Mouse (Mus musculus): Measurements from ENCODE around the gene Gsdme. TPM values are rescaled to one million over a fixed set of nuclear protein-coding genes. Genes with fewer than 3 reads are reported as not detected.
A peak's percentile ranks its signal among the peaks of the same experiment; 100 is the strongest.

Gsdme gene
- total and polyA plus RNA-seq, 3 experiments: 0.27 to 1.5 TPM; not detected in 1

GRCm38 (mm10) chr6:50254723-50255184, 8.9 kb downstream of the Gsdme start:
- no peak for TF ChIP-seq E2F4 (IDR thresholded peaks at IDR 0.05; ENCODE audit: borderline replicate concordance, low read depth, low read length)
- TF ChIP-seq KAT2A (conservative IDR thresholded peaks at IDR 0.05; ENCODE audit: low read depth, low read length): no peak
- TF ChIP-seq TBP (IDR thresholded peaks at IDR 0.05; ENCODE audit: low read depth, low read length): no peak
- TF ChIP-seq UBTF (IDR thresholded peaks at IDR 0.05; ENCODE audit: borderline replicate concordance, insufficient read depth, low read depth, low read length): no peak
- peak; percentile 46 to 51; a peak in 3 of 4 replicates for TF ChIP-seq EP300 (IDR thresholded peaks at IDR 0.05; ENCODE audit: low read depth in 1 of 2, low read length in 2 of 2)
- TF ChIP-seq GABPA (IDR thresholded peaks at IDR 0.05; ENCODE audit: low read depth, low read length): no peak
- no peak for TF ChIP-seq BHLHE40 (IDR thresholded peaks at IDR 0.05; ENCODE audit: borderline replicate concordance, low read depth, low read length)
- TF ChIP-seq ZKSCAN1 (IDR thresholded peaks at IDR 0.05; ENCODE audit: low read depth, low read length): no peak
- peak; percentile 86 for TF ChIP-seq USF1 (IDR thresholded peaks at IDR 0.05; ENCODE audit: low read depth, low read length)
- TF ChIP-seq CHD2 (IDR thresholded peaks at IDR 0.05; ENCODE audit: low read length): no peak
- TF ChIP-seq TCF12 (IDR thresholded peaks at IDR 0.05; ENCODE audit: low read depth, low read length): no peak
- TF ChIP-seq MXI1 (IDR thresholded peaks at IDR 0.05; ENCODE audit: low read depth, low read length): peak; percentile 72
- no peak for TF ChIP-seq ZMIZ1 (IDR thresholded peaks at IDR 0.05; ENCODE audit: low read depth, low read length)
- no peak for TF ChIP-seq GATA1 (IDR thresholded peaks at IDR 0.05; ENCODE audit: low read depth, low read length)
- peak in 1 of 2 experiments; percentile 44; a peak in 1 of 4 replicates for TF ChIP-seq USF2 (IDR thresholded peaks at IDR 0.05; ENCODE audit: borderline replicate concordance in 1 of 2, insufficient read depth in 1 of 2, low read depth in 1 of 2, low read length in 2 of 2)
- peak; percentile 83 for TF ChIP-seq MAX (IDR thresholded peaks at IDR 0.05; ENCODE audit: low read length)
- no peak for TF ChIP-seq MYC (IDR thresholded peaks at IDR 0.05; ENCODE audit: low read depth, low read length)
- TF ChIP-seq RAD21 (IDR thresholded peaks at IDR 0.05; ENCODE audit: low read depth, low read length): no peak
- no peak for TF ChIP-seq ZC3H11A (IDR thresholded peaks at IDR 0.05; ENCODE audit: low read depth, low read length)
- no peak for TF ChIP-seq MAFK (IDR thresholded peaks at IDR 0.05; ENCODE audit: borderline replicate concordance, low read depth, low read length)
- no peak for TF ChIP-seq ELF1 (IDR thresholded peaks at IDR 0.05; ENCODE audit: low read depth, low read length)
- TF ChIP-seq MAZ (IDR thresholded peaks at IDR 0.05; ENCODE audit: low read depth, low read length): no peak
- TF ChIP-seq ETS1 (IDR thresholded peaks at IDR 0.05; ENCODE audit: low read depth, low read length): peak; percentile 62
- TF ChIP-seq POLR2A (IDR thresholded peaks at IDR 0.05; ENCODE audit: control insufficient read depth in 1 of 2, insufficient read depth in 1 of 2, low read depth in 1 of 2, low read length in 2 of 2, poor library complexity in 1 of 2): no peak
- TF ChIP-seq TAL1 (IDR thresholded peaks at IDR 0.05; ENCODE audit: low read length): no peak
- no peak for TF ChIP-seq HCFC1 (IDR thresholded peaks at IDR 0.05; ENCODE audit: low read depth, low read length)
- TF ChIP-seq CHD1 (IDR thresholded peaks at IDR 0.05; ENCODE audit: low read depth, low read length): no peak
- no peak for TF ChIP-seq MEF2A (IDR thresholded peaks at IDR 0.05; ENCODE audit: extremely low read depth, insufficient replicate concordance, low read depth, low read length, poor library complexity, severe bottlenecking)
- no peak for TF ChIP-seq SMC3 (IDR thresholded peaks at IDR 0.05; ENCODE audit: low read depth, low read length)
- no peak for TF ChIP-seq NRF1 (IDR thresholded peaks at IDR 0.05; ENCODE audit: insufficient read depth, low read depth, low read length, poor library complexity, severe bottlenecking)
- TF ChIP-seq SIN3A (IDR thresholded peaks at IDR 0.05; ENCODE audit: low read length): 0 out of 2 replicates have a peak, but pooled peaks have one; percentile 26
- TF ChIP-seq ZNF384 (IDR thresholded peaks at IDR 0.05; ENCODE audit: low read depth, low read length): 0 out of 2 replicates have a peak, but pooled peaks have one; percentile 43
- peak; percentile 71; the same call in 1 of the 2 replicates for TF ChIP-seq JUND (IDR thresholded peaks at IDR 0.05; ENCODE audit: low read depth, low read length)
- TF ChIP-seq POLR2AphosphoS5 (IDR thresholded peaks at IDR 0.05; ENCODE audit: borderline replicate concordance, low read depth, low read length): no peak
- TF ChIP-seq CTCF (IDR thresholded peaks at IDR 0.05 in 2 of 3, conservative IDR thresholded peaks at IDR 0.05 in 1 of 3; ENCODE audit: control insufficient read depth in 1 of 3, insufficient read depth in 1 of 3, low read depth in 2 of 3, low read length in 3 of 3, poor library complexity in 1 of 3, severe bottlenecking in 1 of 3): no peak
- peaks cover 0 to 7% of the 10 kb centered on the region in 2 experiments; a peak in 2 of 4 replicates for H3K36me3 ChIP-seq (ENCODE audit: control insufficient read depth in 1 of 2, insufficient read depth in 2 of 2, low read length in 2 of 2)
- H3K9me3 ChIP-seq (replicated peaks; ENCODE audit: insufficient read depth, low read length): no peaks in the 10 kb centered on the region
- no peaks in the 10 kb centered on the region for H3K79me2 ChIP-seq (ENCODE audit: control insufficient read depth, insufficient read depth, low read length, poor library complexity)
- peak overlapping the region; percentile 25 to 48 for H3K4me3 ChIP-seq (ENCODE audit: control insufficient read depth in 1 of 2, insufficient read depth in 1 of 2, low read depth in 2 of 2, low read length in 2 of 2)
- peak; percentile 87 for DNase-seq (ENCODE audit: low read depth, low spot score)
- peaks cover 4% of the 10 kb centered on the region in 2 experiments for H3K27me3 ChIP-seq (ENCODE audit: control insufficient read depth in 1 of 2, insufficient read depth in 2 of 2, low read length in 2 of 2)
- H3K4me1 ChIP-seq (ENCODE audit: control insufficient read depth in 1 of 2, insufficient read depth in 2 of 2, low read length in 2 of 2): peaks cover 4 to 8% of the 10 kb centered on the region in 2 experiments; a peak in 3 of 4 replicates
- H3K9ac ChIP-seq (ENCODE audit: control insufficient read depth, low read depth, low read length, poor library complexity, severe bottlenecking): peak overlapping the region; percentile 10; the same call in 1 of the 2 replicates
- peak overlapping the region; percentile 33; the same call in 1 of the 2 replicates for H3K27ac ChIP-seq (ENCODE audit: control insufficient read depth, low read depth, low read length)

Measured in MEL (cell line).